Mouse (Mus musculus): Measurements from ENCODE around the gene Cpa4.

GRCm38 (mm10) chr6:30553381-30554010 is 14.7 kb upstream of the Cpa4 start:
- TF ChIP-seq POLR2A (IDR thresholded peaks at IDR 0.05; ENCODE audit: borderline replicate concordance, insufficient read depth, low read length) (no peak), CTCF (IDR thresholded peaks at IDR 0.05; ENCODE audit: borderline replicate concordance, insufficient read depth, low read depth, low read length) (no peak)
